Mouse (Mus musculus): ENCODE results near the gene Fam117a.

Fam117a gene

GRCm38 (mm10) chr11:95431344-95431743, 94.5 kb downstream of the Fam117a start:
- no peak for DNase-seq

Data from lung, adult 18-20 months (tissue).